Mouse (Mus musculus): ENCODE data around the gene Rps12.
"Not testable (repeated sequence)": the region's sequence is repeated elsewhere in the genome, so short reads cannot be mapped to it uniquely, and the experiment has no call there.

GRCm38 (mm10) chr10:23786631-23787038 lies 440 bp downstream of the Rps12 start:
- not testable (repeated sequence) for TF ChIP-seq EP300, CTCF (IDR thresholded peaks at IDR 0.05; ENCODE audit: low read depth)
